Mouse (Mus musculus): Measurements from ENCODE around the gene Tmeff2.
"Not testable (repeated sequence)": the region's sequence is repeated elsewhere in the genome, so short reads cannot be mapped to it uniquely, and the experiment has no call there.

Tmeff2 gene

GRCm38 (mm10) chr1:50900386-50900785 lies at the start of gene Tmeff2:
Tmeff2 (plus strand) TSS chr1:50900647.
- not testable (repeated sequence) for DNase-seq (ENCODE audit: low spot score)

GRCm38 (mm10) chr1:50861515-50861914 lies 38.9 kb upstream of the Tmeff2 start:
- no peak for DNase-seq (ENCODE audit: low spot score)

GRCm38 (mm10) chr1:50897696-50898095 lies 2.8 kb upstream of the Tmeff2 start:
- DNase-seq (ENCODE audit: low spot score) = no peak

GRCm38 (mm10) chr1:50924838-50925355 lies 24.4 kb downstream of the Tmeff2 start:
- no peak for DNase-seq (ENCODE audit: low spot score)

- no peak for DNase-seq (ENCODE audit: low spot score)
These were observed 25.0 kb downstream of the Tmeff2 start for GRCm38 (mm10) chr1:50925356-50925921.

GRCm38 (mm10) chr1:50926374-50927060 lies 26.1 kb downstream of the Tmeff2 start:
- DNase-seq (ENCODE audit: low spot score) = no peak

GRCm38 (mm10) chr1:50927077-50927611 lies 26.7 kb downstream of the Tmeff2 start:
- no peak for DNase-seq (ENCODE audit: low spot score)

- no peak for DNase-seq (ENCODE audit: low spot score)
These were observed 27.3 kb downstream of the Tmeff2 start for GRCm38 (mm10) chr1:50927679-50928187.

- no peak for DNase-seq (ENCODE audit: low spot score)
These were observed 28.3 kb downstream of the Tmeff2 start for GRCm38 (mm10) chr1:50928776-50929175.

- DNase-seq (ENCODE audit: low spot score) = no peak
These were observed 34.6 kb downstream of the Tmeff2 start for GRCm38 (mm10) chr1:50935076-50935475.

- DNase-seq (ENCODE audit: low spot score) = no peak
These were observed 35.0 kb downstream of the Tmeff2 start for GRCm38 (mm10) chr1:50935484-50935883.

GRCm38 (mm10) chr1:50940131-50941039 lies 39.9 kb downstream of the Tmeff2 start:
- peak; percentile 35 for DNase-seq (ENCODE audit: low spot score)

- DNase-seq (ENCODE audit: low spot score) = no peak
These were observed 48.1 kb downstream of the Tmeff2 start for GRCm38 (mm10) chr1:50948575-50948974.

- no peak for DNase-seq (ENCODE audit: low spot score)
These were observed 58.4 kb downstream of the Tmeff2 start for GRCm38 (mm10) chr1:50958844-50959243.

- peak; percentile 91 for DNase-seq (ENCODE audit: low spot score)
These were observed 61.7 kb downstream of the Tmeff2 start for GRCm38 (mm10) chr1:50961954-50962648.

- DNase-seq (ENCODE audit: low spot score) = no peak
These were observed 62.2 kb downstream of the Tmeff2 start for GRCm38 (mm10) chr1:50962649-50963000.

GRCm38 (mm10) chr1:50969685-50970084 lies 69.2 kb downstream of the Tmeff2 start:
- no peak for DNase-seq (ENCODE audit: low spot score)

GRCm38 (mm10) chr1:50970853-50971252 lies 70.4 kb downstream of the Tmeff2 start:
- DNase-seq (ENCODE audit: low spot score) = peak; percentile 68

- no peak for DNase-seq (ENCODE audit: low spot score)
These were observed 72.3 kb downstream of the Tmeff2 start for GRCm38 (mm10) chr1:50972509-50973436.

- DNase-seq (ENCODE audit: low spot score) = peak; percentile 32
These were observed 79.1 kb downstream of the Tmeff2 start for GRCm38 (mm10) chr1:50979358-50980081.
